Mouse (Mus musculus) left cerebral cortex, adult 2 months (tissue): Measurements from ENCODE around the gene Atn1. TPM values are rescaled to one million over a fixed set of nuclear protein-coding genes. Genes with fewer than 3 reads are reported as not detected.
A peak's percentile ranks its signal among the peaks of the same experiment; 100 is the strongest.

Experiments used
- DNase-seq, 2 experiments: peaks; one replicate each; pipeline ENCODE4 v3.0.0; 2021 to 2022; ENCODE audit warnings: low spot score in 2 of 2, mixed read lengths in 1 of 2; ENCODE audit errors: extremely low spot score in 1 of 2
- H3K27ac ChIP-seq: fragments of 200-600 bp; 2 replicates; pipeline ENCODE4 v1.8.1; 2022
- H3K4me3 ChIP-seq: fragments of 200-600 bp; 2 replicates; pipeline ENCODE4 v1.8.1; 2022
- CTCF ChIP-seq: fragments of 200-600 bp; IDR thresholded peaks from 2 replicates; pipeline ENCODE4 v1.8.1; 2022; ENCODE audit warnings: antibody characterized with exemption, mild to moderate bottlenecking, moderate library complexity
- intact Hi-C: fragments of 180-260 bp; cut with DNase I; formaldehyde crosslinking; loops from one replicate; pipeline ENCODE4 v1.15.1; 2025
- total RNA-seq, 2 experiments: library from RNA; stranded (reverse); gene quantifications; 2 replicates each; pipeline ENCODE4 v1.2.3; 2021

Gene Atn1
- total RNA-seq, 2 experiments from 2014 or later = 170 to 181 TPM

DNA sequence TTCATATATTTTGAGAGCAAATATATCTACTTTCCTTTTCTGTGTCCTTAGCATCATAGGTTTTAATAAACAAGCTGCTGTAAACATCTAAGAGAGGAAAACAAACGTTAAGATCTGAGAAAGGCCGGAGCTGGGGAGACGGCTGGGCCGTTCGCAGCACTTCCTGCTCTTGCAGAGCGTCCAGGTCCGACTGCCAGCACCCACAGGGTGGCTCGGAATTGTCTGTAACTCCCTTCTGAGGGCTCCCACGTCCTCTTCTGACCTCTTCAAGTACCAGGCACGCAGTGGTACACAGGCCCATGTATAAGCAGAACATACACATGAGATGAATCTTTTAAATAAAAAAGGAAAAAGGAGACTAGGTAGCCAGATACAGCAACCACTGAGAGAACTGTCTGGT is 31.4 kb upstream of the Atn1 start:
- no peak for DNase-seq
- H3K27ac ChIP-seq = no peak overlapping the region
- TF ChIP-seq CTCF = no peak
- intact Hi-C loops = no loop called here
- H3K4me3 ChIP-seq = no peak overlapping the region

DNA sequence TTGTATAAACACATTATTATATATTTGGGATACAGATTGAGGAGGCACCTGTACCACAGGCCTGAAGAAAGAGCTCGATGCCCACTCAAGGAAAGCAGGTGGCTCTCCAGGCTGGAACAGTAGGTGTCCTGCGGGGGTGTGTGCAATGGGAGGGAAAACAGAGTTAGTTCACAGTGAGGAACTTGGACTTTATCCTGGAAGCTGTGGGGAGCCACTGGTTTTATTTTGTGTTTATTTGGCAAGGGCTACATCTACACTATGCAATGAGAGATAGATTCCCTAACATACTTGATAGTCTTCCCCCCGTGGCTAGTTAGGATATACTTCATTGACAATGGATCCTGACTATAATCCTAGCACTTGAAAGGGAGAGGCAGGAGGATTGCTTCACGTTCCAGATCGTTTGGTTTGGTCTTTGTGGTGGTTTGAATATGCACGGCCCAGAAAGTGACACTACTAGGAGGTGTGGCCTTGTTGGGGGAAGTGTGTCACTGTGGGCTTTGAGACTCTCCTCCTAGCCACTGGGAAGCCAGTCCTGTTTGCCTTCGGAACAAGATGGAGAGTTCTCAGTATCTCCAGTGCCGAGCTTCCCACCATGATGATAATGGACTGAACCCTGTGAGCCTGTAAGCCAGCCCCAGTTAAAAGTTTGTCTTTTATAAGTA is 30.6 kb upstream of the Atn1 start:
- no peak for TF ChIP-seq CTCF
- intact Hi-C loops = no loop called here
- no peak overlapping the region for H3K27ac ChIP-seq

DNA sequence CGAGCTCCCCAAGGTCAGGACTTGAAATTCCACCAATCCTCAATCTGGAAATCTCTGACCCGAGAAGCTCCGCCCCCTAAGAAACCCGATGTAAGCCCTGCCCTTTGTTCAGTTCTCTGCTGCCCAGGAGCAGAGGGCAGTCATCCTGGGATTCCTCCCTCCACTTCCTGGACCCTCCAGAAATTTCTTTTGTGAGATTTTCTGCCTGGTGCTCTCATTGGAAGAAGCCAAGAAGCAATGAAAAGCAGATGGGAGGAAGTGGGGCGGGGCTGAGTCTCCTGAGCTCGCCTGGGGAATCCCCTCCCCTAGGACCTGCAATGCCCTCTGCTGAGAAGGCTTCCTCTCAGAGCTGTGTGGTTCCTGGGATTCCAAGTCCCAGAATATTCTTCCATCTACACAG is 26.1 kb upstream of the Atn1 start:
- no peak for TF ChIP-seq CTCF
- intact Hi-C loops = no loop called here
- DNase-seq = no peak
- H3K4me3 ChIP-seq = no peak overlapping the region
- H3K27ac ChIP-seq = no peak overlapping the region

More for the DNA sequence above, 30.6 kb upstream of the Atn1 start:
- DNase-seq = no peak
- H3K4me3 ChIP-seq = no peak overlapping the region

DNA sequence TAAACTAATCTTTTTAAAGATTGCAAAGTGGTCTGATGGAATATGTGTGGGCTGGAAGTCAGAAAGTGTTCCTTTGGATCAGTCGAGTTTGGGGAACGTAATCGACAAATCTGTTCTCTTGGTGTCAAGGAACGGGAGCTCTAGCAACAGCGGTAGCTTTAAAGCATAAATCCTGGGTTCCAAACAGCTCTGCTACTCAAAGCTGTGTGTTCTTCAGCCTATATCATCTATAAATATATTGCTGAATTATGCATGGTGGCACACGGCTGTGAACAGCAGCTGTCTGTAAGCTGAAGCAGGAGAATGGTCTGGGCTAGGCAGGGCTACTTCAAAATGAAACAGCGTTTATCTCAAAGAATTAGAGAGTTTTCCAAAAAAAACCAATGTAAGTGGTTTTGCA is 24.6 kb upstream of the Atn1 start:
- DNase-seq = no peak
- H3K27ac ChIP-seq = no peak overlapping the region
- no peak for TF ChIP-seq CTCF
- no peak overlapping the region for H3K4me3 ChIP-seq
- intact Hi-C loops = no loop called here

DNA sequence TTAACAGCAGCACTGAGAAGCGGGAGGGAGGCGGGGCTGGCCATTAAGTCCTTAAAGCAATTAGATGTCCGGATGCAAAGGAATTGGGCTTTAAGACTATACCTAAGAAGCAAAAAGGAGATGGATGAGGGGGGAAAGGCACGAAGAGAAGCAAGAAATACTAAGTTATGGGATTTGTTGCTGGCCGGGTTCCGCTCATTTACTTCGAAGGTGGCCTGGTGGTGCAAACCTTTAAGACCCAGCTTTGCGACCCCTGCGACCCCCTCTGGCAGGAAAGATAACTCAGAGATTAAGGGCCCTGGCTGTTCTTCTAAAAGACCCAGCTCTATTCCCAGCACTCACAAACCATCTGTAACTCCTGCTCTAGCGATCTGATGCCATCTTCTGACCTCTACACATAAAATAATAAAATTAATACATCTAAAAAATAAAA is 23.7 kb upstream of the Atn1 start:
- Histone ChIP-seq H3K27ac (no peak overlapping the region), H3K4me3 (peak overlapping the region; percentile 36)
- TF ChIP-seq CTCF = no peak
- intact Hi-C loops = no loop called here
- no peak for DNase-seq

DNA sequence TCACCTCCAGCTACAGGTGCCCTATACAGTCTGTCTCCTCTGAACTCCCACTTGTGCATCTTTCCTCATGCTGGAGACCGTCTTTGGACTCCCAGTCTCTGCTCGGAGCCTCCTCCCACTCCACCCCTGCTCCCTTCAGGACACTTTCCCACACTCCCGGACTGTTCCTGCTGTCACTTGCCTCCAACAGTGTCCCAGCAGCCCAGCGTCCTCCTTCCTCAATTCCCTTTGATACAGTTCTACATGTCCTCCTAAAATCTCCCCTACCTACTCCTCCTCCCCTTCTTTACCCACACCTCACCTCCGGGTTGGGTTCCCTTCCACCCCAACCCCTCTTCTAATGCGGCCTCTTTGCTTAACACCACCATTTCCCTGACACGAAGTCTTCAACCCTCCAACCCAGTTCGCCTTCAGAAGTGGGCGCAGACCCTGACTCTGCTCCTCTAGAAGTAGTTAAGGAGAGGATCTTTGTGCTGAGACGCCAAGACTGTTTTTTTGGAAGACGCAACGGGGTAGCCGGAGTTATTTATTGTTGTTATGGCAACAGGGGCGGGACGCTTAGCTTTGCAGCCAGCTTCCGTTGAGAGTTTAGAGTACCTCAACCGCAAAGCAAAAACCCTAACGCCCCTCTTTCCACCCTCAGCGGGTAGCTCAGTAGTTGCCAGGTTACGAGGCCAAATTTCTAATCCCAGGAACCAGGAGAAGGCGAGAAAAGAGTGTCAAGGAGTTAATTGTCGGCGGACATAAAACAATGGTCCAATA is 23.1 kb upstream of the Atn1 start, which contains the start of gene Lrrc23:
Gene Lrrc23 (minus strand): TSS at position 506 of the 762 bp plus-strand sequence.
- intact Hi-C loops = no loop called here
- no peak for TF ChIP-seq CTCF
- Histone ChIP-seq H3K27ac (0 out of 2 replicates have a peak within 1 kb of the TSS, but pooled peaks have one; percentile 44), H3K4me3 (peak within 1 kb of the TSS; percentile 36)
- peak in 1 of 2 experiments; percentile 36 for DNase-seq

DNA sequence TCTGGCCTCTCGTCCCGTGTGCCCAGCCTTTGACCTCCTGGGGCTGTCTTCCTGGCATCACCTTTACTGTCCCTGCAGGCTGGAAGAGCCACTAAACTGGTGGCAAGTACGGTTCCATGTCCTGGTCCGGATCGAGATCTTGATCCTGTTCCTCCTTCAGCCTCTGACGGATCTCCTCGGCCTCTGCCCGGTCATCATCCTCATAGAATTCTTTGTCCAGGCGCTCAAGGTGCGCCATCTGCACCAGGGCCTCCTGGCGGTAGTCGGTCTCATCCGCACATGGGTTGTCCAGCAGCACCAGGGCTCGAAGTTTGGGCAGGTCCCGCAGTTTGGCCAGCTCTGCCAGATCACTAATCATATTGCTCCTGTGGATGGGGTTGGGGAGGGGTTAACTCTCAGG is 14.2 kb upstream of the Atn1 start:
- Histone ChIP-seq H3K4me3 (no peak overlapping the region), H3K27ac (no peak overlapping the region)
- intact Hi-C loops = no loop called here
- TF ChIP-seq CTCF = no peak
- no peak for DNase-seq

DNA sequence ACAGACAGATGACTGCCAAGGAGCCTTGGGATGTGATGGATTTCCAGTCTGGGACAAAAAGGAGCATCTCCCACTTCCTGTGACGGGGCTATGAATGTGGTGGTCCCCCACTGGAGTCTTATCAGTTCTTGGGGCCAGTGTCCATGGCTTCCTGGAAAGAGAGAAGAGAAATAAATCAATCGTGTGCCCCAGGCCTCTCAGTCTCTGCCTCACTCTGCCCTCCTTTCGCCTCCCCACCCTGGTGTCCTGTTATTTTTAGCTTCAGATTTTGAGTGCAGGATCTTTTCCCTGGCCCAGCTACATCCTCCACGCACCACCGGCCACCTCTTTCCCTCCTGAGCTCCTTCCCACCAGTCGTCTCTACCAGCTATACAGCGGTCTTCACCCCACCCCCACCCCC is 13.7 kb upstream of the Atn1 start:
- H3K4me3 ChIP-seq = peak overlapping the region; percentile 79
- no peak for DNase-seq
- intact Hi-C loops = no loop called here
- peak overlapping the region; percentile 97 for H3K27ac ChIP-seq
- TF ChIP-seq CTCF = no peak

DNA sequence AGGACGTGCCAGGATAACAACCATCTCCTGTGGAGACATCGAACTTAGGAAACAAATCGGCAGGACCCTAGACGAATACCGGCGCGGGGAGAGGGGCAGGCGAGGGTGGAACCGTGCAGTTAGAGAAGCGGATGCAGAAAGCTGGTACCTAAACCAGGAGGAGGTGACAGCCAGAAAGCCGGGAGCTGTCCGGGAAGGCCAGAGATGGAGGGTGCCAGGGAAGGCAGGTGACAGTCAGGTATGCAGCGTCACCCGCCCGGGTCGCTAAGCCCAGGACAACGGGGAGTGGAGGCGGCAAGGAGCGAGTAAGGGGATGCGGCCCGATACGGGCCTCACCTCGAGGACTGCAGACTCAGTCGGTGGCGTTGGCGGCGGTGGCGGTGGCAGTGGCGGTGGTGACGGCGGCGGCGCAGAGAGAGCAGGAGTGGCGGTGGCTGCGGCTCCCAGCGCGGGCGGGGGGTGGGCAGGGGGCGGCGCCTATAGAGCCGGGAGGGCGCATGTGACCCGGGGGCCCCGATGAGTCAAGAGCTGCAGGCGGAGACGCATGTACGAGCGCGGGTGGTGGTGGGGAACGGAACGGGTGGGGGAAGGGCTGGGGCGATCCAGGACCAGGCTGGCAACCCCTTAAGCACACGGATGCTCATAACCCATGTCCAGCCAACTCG is 12.9 kb upstream of the Atn1 start, which contains the start of gene Eno2:
Gene Eno2 (minus strand): TSS at position 573 of the 665 bp plus-strand sequence.
- Histone ChIP-seq H3K4me3 (peak within 1 kb of the TSS; percentile 79), H3K27ac (peak within 1 kb of the TSS; percentile 97)
- DNase-seq = peak; percentile 76 to 82
- TF ChIP-seq CTCF = no peak
- intact Hi-C loops = loop anchor here (1.0 kb wide), 2 partner anchors 36 to 40 kb away; no protein-coding TSS in a partner anchor

DNA sequence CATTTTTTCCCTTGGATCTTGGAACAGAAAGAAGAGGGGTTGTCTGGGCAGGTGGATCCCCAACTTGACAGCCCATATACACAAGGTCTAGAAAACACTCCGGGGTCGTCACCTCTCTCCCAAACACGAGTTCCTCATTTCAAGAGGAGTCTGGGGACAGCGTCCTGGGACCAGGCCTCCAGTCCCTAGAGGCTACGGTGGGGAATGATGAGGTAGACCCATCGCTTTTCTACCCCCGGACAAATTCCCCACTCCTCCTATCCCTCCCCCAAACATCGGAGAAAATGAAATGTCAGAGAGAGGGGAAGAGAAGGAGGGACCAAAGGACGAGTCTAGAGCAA is 12.3 kb upstream of the Atn1 start:
- no peak for DNase-seq
- H3K4me3 ChIP-seq = peak overlapping the region; percentile 79
- intact Hi-C loops = loop anchor here (1.0 kb wide), 2 partner anchors 37 to 41 kb away; no protein-coding TSS in a partner anchor
- peak overlapping the region; percentile 97 for H3K27ac ChIP-seq
- TF ChIP-seq CTCF = no peak

DNA sequence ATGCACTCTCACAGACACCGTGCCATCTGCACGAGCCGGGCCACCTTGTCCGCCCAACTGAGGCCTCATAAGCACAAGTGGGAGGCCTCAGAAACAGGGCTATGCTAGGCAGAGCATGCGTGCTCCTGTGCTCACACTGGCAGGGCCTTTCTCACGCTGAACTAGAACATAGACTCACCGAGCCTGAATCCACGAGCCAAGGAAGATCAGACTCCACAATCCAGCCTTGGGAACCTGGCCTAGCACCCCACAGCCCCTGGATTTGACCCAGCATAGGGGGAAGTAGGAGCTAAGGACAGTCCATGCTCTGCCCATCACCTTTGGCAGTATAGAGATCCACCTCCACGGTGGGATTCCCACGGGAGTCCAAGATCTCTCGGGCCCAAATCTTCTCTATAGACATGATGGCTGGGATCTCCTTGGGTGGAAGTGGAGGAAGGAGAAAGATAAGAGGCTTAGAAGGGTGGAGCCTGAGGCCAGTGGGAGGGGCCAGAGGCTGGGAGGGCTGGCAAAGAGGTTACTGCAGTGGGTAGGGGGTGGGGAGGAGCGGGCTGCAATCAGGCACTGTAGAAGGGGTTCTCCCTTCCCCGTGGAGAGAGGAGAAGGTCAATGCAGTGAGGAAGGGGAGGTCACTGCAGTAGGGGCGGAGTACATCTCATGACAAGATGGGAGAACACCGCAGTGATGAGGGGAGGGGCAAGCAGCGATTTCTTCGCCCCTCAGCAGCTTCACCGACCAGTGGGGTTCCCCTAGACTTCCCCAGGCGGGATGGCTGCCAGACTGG is 11.8 kb upstream of the Atn1 start:
- DNase-seq = peak; percentile 56 to 64
- Histone ChIP-seq H3K4me3 (peak overlapping the region; percentile 79), H3K27ac (peak overlapping the region; percentile 97)
- TF ChIP-seq CTCF = no peak
- intact Hi-C loops = no loop called here

DNA sequence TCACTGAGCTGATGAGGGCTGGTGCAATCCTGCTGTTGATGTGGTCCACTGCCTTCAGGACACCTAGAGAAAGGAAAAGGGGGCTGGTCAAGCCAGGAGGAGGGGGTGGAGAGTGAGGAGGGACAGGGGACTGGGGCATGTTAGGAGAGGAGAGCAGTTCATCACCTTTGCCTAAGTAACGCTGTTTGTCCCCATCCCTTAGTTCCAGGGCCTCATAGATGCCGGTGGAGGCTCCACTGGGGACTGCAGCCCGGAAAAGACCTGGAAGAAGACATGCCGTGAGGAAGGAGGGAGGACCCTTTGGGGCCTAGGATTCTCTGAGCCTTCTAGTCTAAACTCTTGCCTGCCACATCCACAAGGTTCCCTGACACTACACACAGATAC is 11.2 kb upstream of the Atn1 start:
- TF ChIP-seq CTCF = no peak
- H3K4me3 ChIP-seq = peak overlapping the region; percentile 79
- intact Hi-C loops = no loop called here
- DNase-seq = no peak
- H3K27ac ChIP-seq = peak overlapping the region; percentile 97
